Mouse (Mus musculus) c-Kit-positive CD71-negative TER-119-negative erythroid progenitor cells, embryonic 14.5 days (primary cell): ENCODE data around the gene Gm49321.

ENCODE experiments used
- DNase-seq: peaks from one replicate; pipeline ENCODE4 v3.0.0-alpha.2; 2013; ENCODE audit warnings: low read depth

Gm49321 gene

DNA sequence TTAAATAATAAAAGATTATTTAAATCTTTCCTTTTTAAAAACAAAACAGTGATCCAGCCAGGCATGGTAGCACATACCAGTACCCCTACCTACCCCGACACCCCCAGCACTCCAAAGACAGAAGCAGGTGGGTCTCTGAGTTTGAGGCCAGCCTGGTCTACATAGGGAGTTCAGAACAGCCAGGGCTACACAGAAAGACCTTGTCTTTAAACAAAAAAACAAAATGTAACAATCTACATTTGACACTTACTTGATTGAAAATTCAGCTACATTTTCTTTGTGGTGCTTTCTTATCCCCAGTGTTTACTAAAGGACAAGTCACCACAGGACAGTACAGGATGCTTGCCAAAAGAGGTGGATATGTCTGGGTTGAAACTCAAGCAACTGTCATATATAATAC lies at the start of gene Gm49321:
Gene Gm49321, plus strand, starts transcription at position 301 of the 400 bp plus-strand sequence.
- DNase-seq: no peak

DNA sequence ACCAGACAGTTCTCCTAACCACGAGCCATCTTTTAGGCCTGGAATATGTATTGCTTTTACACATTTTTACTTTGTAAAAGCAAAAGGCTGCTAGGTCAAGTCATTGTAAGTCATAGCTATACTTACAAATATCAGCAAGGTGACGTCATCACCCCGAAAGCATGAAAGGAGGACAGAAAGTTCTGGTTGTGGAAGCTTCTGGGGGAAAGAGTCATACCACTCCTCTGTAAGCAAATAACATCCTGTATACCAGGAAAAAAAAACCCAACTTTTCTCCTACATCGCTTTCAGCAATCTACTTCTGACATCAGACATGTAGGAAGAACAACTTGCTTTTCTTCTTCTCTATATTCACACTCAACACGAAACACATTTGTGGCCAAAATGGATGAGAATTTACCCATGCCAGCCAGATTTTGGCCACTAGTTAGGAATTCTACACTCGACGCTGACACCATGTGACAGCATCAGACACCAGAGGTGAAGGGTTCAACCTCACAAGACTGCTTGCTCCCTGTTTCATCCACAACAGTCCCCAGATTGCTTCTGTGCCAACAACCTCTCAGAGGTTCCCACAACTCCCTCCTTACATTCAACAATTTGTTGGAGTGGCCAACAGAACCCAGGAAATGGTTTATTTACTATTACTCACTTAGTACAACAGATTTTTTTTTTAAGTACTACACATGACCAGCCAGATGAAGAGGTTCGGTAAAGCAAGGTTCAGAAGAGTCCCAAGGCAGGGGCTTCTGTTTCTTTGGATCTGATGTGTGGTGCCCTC lies 49.3 kb upstream of the Gm49321 start:
- DNase-seq: no peak

DNA sequence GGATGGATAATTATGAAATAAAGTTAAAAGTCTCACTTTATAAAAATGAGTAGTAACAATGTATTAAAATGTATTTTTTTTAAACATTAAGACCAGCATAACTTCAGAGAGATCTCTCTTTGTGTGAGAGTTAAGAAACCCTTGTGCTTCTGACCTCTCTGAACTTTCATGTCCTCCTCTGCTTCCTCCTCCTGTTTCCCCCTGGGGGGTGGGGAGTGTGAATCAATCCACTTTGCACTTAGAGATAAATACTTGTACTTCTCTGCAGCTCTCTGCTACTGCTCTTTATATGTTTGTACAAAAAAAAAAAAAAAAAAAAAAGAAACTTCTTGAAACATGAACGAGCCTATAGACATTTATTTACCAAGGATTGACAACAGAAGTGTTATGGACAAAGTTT lies 47.9 kb upstream of the Gm49321 start:
- DNase-seq: no peak

DNA sequence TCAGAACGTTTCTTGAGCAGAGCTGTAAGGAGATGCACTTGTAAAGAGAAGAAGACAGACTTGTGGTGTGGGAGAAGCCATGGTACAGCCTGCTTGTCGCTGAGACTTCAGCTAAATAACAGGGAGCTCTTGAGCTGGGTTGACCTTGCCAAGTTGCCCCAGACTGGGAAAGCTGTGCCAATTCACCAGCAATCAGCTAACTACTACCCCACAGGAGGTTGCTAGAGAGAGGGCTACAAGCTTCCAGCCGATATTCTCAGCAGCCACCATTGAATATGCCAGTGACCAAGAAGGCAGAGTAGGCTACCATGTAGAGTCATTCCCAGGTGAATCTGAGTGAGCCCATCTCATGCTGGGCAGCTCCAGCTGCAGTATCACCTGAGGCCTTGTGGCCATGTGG lies 47.4 kb upstream of the Gm49321 start:
- no peak for DNase-seq

- no peak for DNase-seq
These were observed 44.8 kb upstream of the Gm49321 start for GRCm38 (mm10) chr12:73892616-73893015.

DNA sequence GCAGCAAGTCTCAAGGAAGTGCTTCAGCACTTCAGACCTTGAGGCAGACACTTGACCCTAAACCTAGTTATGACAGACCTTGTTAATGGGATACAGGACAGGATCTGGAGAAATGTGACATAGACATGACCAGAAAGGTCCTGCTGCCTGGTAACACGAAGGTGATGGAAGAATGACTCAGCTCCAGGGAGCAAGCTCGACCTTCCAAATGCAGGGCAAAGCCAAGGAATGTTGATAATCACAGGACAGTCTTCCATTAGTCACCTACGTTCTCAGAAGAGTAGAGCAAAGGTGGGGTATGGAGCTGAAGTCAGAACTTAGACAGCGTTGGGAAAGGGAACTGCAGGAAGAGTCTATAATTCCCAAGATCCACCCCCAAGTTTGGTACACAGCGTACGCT lies 42.6 kb upstream of the Gm49321 start:
- DNase-seq: no peak

- no peak for DNase-seq
These were observed 41.8 kb upstream of the Gm49321 start for GRCm38 (mm10) chr12:73895674-73896073.

- DNase-seq: no peak
These were observed 41.0 kb upstream of the Gm49321 start for GRCm38 (mm10) chr12:73896471-73896870.

GRCm38 (mm10) chr12:73898281-73898680 lies 39.2 kb upstream of the Gm49321 start:
- no peak for DNase-seq

- DNase-seq: no peak
These were observed 33.1 kb upstream of the Gm49321 start for GRCm38 (mm10) chr12:73904133-73904934.

- DNase-seq: no peak
These were observed 32.4 kb upstream of the Gm49321 start for GRCm38 (mm10) chr12:73905041-73905440.

DNA sequence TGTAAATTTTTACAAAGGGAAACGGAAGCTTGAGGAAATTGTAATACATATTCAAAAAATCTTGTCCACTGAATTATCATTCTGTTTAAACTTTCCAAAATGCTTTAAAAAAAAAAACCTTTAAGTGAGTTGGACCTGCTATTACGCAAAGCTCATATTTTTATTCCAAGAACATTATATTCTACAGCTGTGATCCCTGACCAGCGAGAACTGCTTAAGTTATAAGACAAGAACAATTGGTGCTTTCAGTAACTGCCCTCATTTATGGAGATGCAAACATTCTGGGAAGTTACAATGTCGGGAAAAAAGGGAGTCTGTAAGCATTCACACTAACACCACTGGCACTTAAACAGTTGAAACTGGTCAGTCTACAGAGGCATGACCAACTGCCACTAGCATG lies 31.9 kb upstream of the Gm49321 start:
- DNase-seq: no peak

DNA sequence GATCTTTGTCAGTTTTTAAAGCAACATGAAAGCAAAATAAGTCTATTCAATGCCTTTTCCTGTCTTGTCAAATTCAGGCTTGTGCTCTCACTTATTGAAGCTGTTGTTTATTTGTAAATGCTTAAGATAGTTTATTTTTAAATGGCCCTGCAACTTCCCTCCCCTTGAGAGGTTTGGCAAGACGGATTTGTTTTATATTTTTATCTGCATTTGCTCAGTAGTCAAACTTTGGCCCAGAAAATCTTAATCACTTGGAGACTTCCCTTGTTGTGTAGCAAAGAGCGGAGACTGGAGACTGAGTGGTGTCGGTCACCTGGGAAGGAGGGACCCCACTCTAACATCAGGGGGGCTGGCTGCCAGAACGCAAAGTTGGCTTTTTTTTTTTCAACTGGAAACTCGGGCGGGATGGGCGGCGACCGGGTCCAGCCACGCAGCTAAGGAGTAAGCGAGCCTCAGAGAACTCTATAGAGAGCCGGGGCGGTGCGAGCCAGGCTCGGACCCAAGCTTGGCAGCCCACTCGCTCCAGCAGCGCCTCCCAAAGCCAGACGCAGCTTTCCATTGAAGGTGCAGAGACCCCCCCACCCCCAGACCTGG lies 30.3 kb upstream of the Gm49321 start:
- DNase-seq: no peak

DNA sequence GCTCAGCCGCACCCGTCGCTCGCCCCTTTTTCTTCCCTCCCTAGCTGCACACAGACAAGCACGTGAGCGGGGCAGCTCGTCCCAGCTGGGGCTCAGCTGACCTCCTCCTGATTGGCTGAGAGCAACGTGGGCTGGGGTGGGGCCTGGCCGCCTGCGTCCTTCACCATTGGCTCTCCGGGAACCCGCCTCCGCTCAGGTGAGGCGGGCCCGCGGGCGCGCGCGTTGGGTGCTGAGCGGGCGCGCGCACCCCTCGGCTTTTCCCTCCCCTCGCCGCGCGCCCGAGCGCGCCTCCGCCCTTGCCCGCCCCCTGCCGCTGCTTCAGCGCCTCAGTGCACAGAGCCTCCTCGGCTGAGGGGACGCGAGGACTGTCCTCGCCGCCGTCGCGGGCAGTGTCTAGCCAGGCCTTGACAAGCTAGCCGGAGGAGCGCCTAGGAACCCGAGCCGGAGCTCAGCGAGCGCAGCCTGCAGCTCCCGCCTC lies 29.7 kb upstream of the Gm49321 start:
- peak; percentile 87 for DNase-seq

GRCm38 (mm10) chr12:73908274-73909012 lies 29.0 kb upstream of the Gm49321 start:
- DNase-seq: no peak

DNA sequence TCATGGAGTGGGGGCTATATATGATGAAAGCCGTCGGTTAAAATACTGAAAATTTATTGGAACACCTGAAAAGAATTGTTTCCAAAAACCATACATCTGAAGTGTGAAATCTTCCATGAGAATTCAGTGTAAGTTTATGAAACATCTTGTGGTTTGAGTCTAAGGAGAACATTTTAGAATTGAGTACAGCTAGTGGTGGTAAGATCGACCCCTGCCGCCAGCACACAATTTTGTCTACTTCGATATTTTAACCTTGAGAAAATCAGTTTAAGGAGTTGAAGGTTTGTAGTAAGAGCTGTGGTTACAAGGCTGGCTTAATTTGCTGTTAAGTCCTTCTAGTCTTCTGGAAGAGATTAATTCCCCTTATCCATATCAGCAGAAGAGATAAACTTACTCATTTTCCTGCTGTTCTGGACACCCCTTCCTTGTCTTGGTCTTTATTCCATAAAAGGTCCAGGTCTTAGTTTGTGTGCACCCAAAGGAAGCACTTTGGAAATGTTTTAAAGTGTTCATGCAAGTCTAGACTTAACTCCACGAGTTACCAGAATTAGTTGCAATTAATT lies 28.4 kb upstream of the Gm49321 start:
- DNase-seq: no peak

DNA sequence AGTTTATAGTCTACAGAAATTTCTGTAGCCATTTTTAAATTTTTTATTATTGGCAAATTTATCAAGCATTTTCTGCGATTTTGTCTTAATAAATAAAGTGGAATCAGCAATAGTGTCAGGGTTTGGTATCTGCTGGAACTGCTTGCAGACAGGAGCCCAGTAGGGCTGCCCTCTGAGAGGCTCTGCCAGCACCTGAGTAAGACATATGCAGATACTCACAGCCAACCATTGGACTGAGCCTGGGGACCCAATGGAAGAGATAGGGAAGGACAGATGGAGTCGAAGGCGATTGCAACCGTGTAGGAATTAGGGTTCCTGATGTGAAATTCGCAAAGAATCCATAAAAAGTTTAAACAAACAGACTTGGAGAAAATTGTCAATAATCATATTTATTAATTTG lies 19.0 kb upstream of the Gm49321 start:
- no peak for DNase-seq

- DNase-seq: no peak
These were observed 7.2 kb upstream of the Gm49321 start for GRCm38 (mm10) chr12:73930266-73930665.

GRCm38 (mm10) chr12:73931274-73931673 lies 6.2 kb upstream of the Gm49321 start:
- no peak for DNase-seq

- DNase-seq: no peak
These were observed 2.9 kb upstream of the Gm49321 start for GRCm38 (mm10) chr12:73934528-73934927.

DNA sequence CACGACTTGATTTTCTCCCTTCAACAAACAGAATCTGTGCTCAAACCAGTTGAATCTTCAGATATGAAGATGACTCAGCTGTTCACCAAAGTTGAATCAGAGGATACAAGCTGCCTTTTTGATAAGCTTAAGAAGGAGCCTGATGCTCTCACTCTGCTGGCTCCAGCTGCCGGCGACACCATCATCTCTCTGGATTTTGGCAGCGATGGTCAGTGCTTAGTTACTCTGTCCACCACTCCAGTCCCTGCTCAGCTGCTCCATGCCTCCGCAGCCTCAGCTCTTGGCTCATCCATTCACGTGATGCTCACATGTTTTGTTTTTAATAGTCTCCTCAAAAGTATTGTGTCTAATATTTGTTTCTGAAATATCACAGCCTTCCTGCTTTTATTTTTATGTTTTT lies 2.1 kb downstream of the Gm49321 start:
- no peak for DNase-seq

- DNase-seq: no peak
These were observed 11.0 kb downstream of the Gm49321 start for GRCm38 (mm10) chr12:73948415-73948814.
